Mouse (Mus musculus): ENCODE measurements around the gene Chpt1.

The Chpt1 gene

DNA sequence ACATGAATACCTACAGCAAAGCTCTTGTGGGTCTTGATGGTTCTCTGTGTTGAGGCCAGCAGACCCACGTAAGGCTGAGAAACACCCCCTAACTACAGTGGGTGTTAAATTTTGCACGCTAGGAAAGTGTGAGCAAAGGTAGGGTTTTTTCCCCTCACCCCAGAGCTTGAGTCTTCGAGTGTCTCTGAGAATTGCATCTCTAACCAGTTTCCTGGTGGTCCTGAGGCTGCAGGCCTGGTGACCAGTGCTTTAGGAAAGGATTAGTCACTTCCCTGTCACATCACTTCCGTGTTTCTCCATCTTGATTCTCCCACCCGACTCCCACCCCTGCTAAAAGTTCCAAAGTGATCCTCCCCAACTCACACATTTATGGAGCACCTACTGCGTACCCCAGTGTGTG is 99.7 kb downstream of the Chpt1 start:
- no peak for DNase-seq

DNA sequence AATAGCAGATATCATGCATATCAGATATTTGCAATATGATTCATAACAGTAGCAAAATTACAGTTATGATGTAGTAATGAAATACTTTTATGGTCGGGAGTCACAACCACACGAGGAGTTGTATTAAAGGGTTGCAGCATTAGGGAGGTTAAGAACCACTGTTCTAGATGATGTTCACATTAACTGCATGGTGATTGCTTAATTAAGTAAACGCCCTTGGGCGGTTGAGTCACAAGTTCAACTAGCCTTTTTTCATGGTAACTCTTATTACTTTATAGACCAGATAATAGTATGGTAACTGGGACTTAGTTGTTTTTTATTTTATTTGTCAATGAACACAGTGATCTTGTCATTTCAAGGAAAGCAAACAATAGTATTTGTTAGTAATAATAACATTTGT is 100.9 kb downstream of the Chpt1 start:
- DNase-seq: no peak
